Mouse (Mus musculus): ENCODE results near the gene St7. TPM values are rescaled to one million over a fixed set of nuclear protein-coding genes. Genes with fewer than 3 reads are reported as not detected.

St7 gene
- polyA plus RNA-seq, 2 experiments from 2014 or later, result 1.5 to 2.6 TPM

GRCm38 (mm10) chr6:17912312-17912711 is 219.6 kb downstream of the St7 start:
- no peak for ATAC-seq

- no peak for ATAC-seq
Measured at GRCm38 (mm10) chr6:17912825-17913224, 220.1 kb downstream of the St7 start.

- ATAC-seq, result no peak
Measured at GRCm38 (mm10) chr6:17913315-17913714, 220.6 kb downstream of the St7 start.

GRCm38 (mm10) chr6:17914300-17914699 is 221.6 kb downstream of the St7 start:
- ATAC-seq, result no peak

GRCm38 (mm10) chr6:17917233-17917632 is 224.5 kb downstream of the St7 start:
- ATAC-seq, result no peak

GRCm38 (mm10) chr6:17922180-17922579 is 229.4 kb downstream of the St7 start:
- no peak for ATAC-seq

GRCm38 (mm10) chr6:17922967-17923366 is 230.2 kb downstream of the St7 start:
- peak; percentile 33 for ATAC-seq

GRCm38 (mm10) chr6:17923370-17923769 is 230.6 kb downstream of the St7 start:
- peak; percentile 29 for ATAC-seq

- ATAC-seq, result no peak
Measured at GRCm38 (mm10) chr6:17923894-17924505, 231.3 kb downstream of the St7 start.

- ATAC-seq, result no peak
Measured at GRCm38 (mm10) chr6:17925267-17925666, 232.5 kb downstream of the St7 start.

- ATAC-seq, result no peak
Measured at GRCm38 (mm10) chr6:17927746-17928145, 235.0 kb downstream of the St7 start.

GRCm38 (mm10) chr6:17931187-17931586 is 238.5 kb downstream of the St7 start:
- ATAC-seq, result no peak

- ATAC-seq, result peak; percentile 71
Measured at GRCm38 (mm10) chr6:17931835-17932234, 239.1 kb downstream of the St7 start.

- no peak for ATAC-seq
Measured at GRCm38 (mm10) chr6:17932806-17933205, 240.1 kb downstream of the St7 start.

- no peak for ATAC-seq
Measured at GRCm38 (mm10) chr6:17938631-17939346, 246.1 kb downstream of the St7 start.

- ATAC-seq, result no peak
Measured at GRCm38 (mm10) chr6:17941916-17942315, 249.2 kb downstream of the St7 start.

GRCm38 (mm10) chr6:17942344-17942743 is 249.6 kb downstream of the St7 start:
- ATAC-seq, result no peak

GRCm38 (mm10) chr6:17943877-17944617 is 251.3 kb downstream of the St7 start:
- no peak for ATAC-seq

- ATAC-seq, result no peak
Measured at GRCm38 (mm10) chr6:17946456-17946855, 253.7 kb downstream of the St7 start.

GRCm38 (mm10) chr6:17947130-17947831 is 254.5 kb downstream of the St7 start:
- no peak for ATAC-seq

GRCm38 (mm10) chr6:17949103-17949502 is 256.4 kb downstream of the St7 start:
- ATAC-seq, result no peak

- ATAC-seq, result no peak
Measured at GRCm38 (mm10) chr6:17951779-17952178, 259.0 kb downstream of the St7 start.

- ATAC-seq, result no peak
Measured at GRCm38 (mm10) chr6:17963455-17963854, 270.7 kb downstream of the St7 start.

Measured in CD4-positive, CD25-positive, alpha-beta regulatory T cell, adult 4 months (primary cell).